Comparison of ENCODE assay signal across 9 mouse cellular contexts in the genomic region with DNA sequence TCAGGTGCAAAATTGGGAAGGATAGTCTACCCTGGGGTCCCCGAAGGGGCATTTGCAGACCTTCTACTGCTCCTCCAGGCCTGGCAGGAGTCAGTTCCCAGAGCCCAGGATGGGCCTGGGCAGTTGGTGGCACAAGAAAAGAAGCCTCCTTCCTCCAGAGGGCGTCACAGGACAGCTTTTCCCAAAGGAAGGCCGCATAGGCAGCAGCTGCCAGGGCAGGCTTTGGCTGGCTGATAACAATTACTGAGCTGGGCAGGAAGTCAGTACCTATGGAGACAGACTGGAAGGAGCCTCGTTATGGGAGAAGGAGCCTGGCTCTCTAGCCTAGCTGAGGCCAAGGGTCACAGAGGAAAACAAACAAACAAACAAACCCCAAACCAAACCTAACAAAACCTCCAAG. TPM values are rescaled to one million over a fixed set of nuclear protein-coding genes. Genes with fewer than 3 reads are reported as not detected.
DNase-seq lines count a peak whose midpoint lies in the region; ATAC-seq and TF ChIP-seq lines count a peak whose summit lies in the region.
"Had no signal": no experiment of that assay in that cellular context is flagged by ENCODE, and none has a peak within 500 bp of the region (broad histone marks: within the 10 kb centered on the region; RNA-seq: fewer than 3 reads in every experiment).

No protein-coding gene starts in this region.

- H3K27me3 ChIP-seq in liver, adult 2 months (ENCODE audit: control insufficient read depth, insufficient read depth, low read length) = no peaks in the 10 kb centered on the region
- no peaks in the 10 kb centered on the region for H3K27me3 ChIP-seq in liver, embryonic 11.5 days (replicated peaks; ENCODE audit: control insufficient read depth, insufficient read depth, low read length)
- H3K27me3 ChIP-seq in hindbrain, embryonic 14.5 days (ENCODE audit: control insufficient read depth, insufficient read depth, low read length) = no peaks in the 10 kb centered on the region
- no peaks in the 10 kb centered on the region for H3K27me3 ChIP-seq in liver, embryonic 14.5 days (ENCODE audit: control insufficient read depth, insufficient read depth, low read length)
- no peaks in the 10 kb centered on the region for H3K27me3 ChIP-seq in small intestine, adult 2 months (ENCODE audit: control insufficient read depth, insufficient read depth, low read length)
- H3K27me3 ChIP-seq: embryonic facial prominence, embryonic 15.5 days; liver, embryonic 13.5 days had no signal

- TF ChIP-seq POLR2A in liver, adult 2 months (IDR thresholded peaks at IDR 0.05; ENCODE audit: extremely low read depth, insufficient read depth, low read length) = no peak
- no peak for TF ChIP-seq POLR2A in small intestine, adult 2 months (IDR thresholded peaks at IDR 0.05; ENCODE audit: low read depth, low read length)

- H3K4me2 ChIP-seq in liver, embryonic 11.5 days = no peak overlapping the region
- no peak overlapping the region for H3K4me2 ChIP-seq in hindbrain, embryonic 14.5 days (replicated peaks)
- H3K4me2 ChIP-seq in liver, embryonic 14.5 days (ENCODE audit: low read depth) = no peak overlapping the region
- H3K4me2 ChIP-seq: embryonic facial prominence, embryonic 15.5 days; liver, embryonic 13.5 days had no signal

- no peaks in the 10 kb centered on the region for H3K9me3 ChIP-seq in liver, embryonic 11.5 days (ENCODE audit: control insufficient read depth, low read length)
- no peaks in the 10 kb centered on the region for H3K9me3 ChIP-seq in hindbrain, embryonic 14.5 days (ENCODE audit: control insufficient read depth, low read length)
- no peaks in the 10 kb centered on the region for H3K9me3 ChIP-seq in liver, embryonic 14.5 days (ENCODE audit: control insufficient read depth, low read length)
- H3K9me3 ChIP-seq: embryonic facial prominence, embryonic 15.5 days; liver, embryonic 13.5 days had no signal

- H3K79me2 ChIP-seq in liver, adult 2 months (ENCODE audit: control insufficient read depth, insufficient read depth, low read length) = no peaks in the 10 kb centered on the region

- 42% methylated on average over 4 of the region's 4 CpGs for WGBS in liver, adult 2 months
- 32% methylated on average over 4 of the region's 4 CpGs for WGBS in liver, embryonic 11.5 days
- WGBS in hindbrain, embryonic 14.5 days = 36% methylated on average over 4 of the region's 4 CpGs
- WGBS in liver, embryonic 14.5 days (ENCODE audit: insufficient replicate concordance) = 29% methylated on average over 4 of the region's 4 CpGs
- 33% methylated on average over 4 of the region's 4 CpGs for WGBS in small intestine, adult 2 months

- no peak overlapping the region for H3K27ac ChIP-seq in liver, adult 2 months (replicated peaks; ENCODE audit: insufficient read depth, low read depth, low read length)
- no peak overlapping the region for H3K27ac ChIP-seq in liver, embryonic 11.5 days (ENCODE audit: low read depth, low read length)
- H3K27ac ChIP-seq in hindbrain, embryonic 14.5 days = no peak overlapping the region
- H3K27ac ChIP-seq in liver, embryonic 14.5 days = no peak overlapping the region
- no peak overlapping the region for H3K27ac ChIP-seq in small intestine, adult 2 months (ENCODE audit: insufficient read depth, low read depth, low read length)
- H3K27ac ChIP-seq: embryonic facial prominence, embryonic 15.5 days; liver, embryonic 13.5 days had no signal

- 0 out of 2 replicates have a peak, but pooled peaks cover under 1% of the 10 kb centered on the region for H3K4me1 ChIP-seq in liver, adult 2 months (ENCODE audit: control insufficient read depth, insufficient read depth, low read length)
- peaks cover 3% of the 10 kb centered on the region; the same call in 1 of the 2 replicates for H3K4me1 ChIP-seq in liver, embryonic 11.5 days (replicated peaks; ENCODE audit: control insufficient read depth, insufficient read depth, low read length)
- H3K4me1 ChIP-seq in hindbrain, embryonic 14.5 days (replicated peaks; ENCODE audit: control insufficient read depth, insufficient read depth, low read length) = peaks cover 8% of the 10 kb centered on the region
- no peaks in the 10 kb centered on the region for H3K4me1 ChIP-seq in liver, embryonic 14.5 days (replicated peaks; ENCODE audit: control insufficient read depth in 2 of 2, insufficient read depth in 2 of 2, low read length in 1 of 2)
- H3K4me1 ChIP-seq in small intestine, adult 2 months (ENCODE audit: control insufficient read depth, insufficient read depth, insufficient read length, low read length) = peaks cover 4% of the 10 kb centered on the region

- peak; percentile 55 for TF ChIP-seq CTCF in liver, adult 2 months (IDR thresholded peaks at IDR 0.05; ENCODE audit: low read depth, low read length)
- peak; percentile 26; the same call in 1 of the 2 replicates for TF ChIP-seq CTCF in liver, embryonic 14.5 days (IDR thresholded peaks at IDR 0.05; ENCODE audit: low read depth)
- peak; percentile 57; the same call in 1 of the 2 replicates for TF ChIP-seq CTCF in small intestine, adult 2 months (IDR thresholded peaks at IDR 0.05; ENCODE audit: extremely low read depth, insufficient read length, insufficient replicate concordance, low read depth, low read length)

- no peak overlapping the region for H3K9ac ChIP-seq in liver, adult 2 months (ENCODE audit: low read depth, low read length)
- no peak overlapping the region for H3K9ac ChIP-seq in liver, embryonic 11.5 days (ENCODE audit: low read depth, low read length)
- H3K9ac ChIP-seq in hindbrain, embryonic 14.5 days = no peak overlapping the region
- no peak overlapping the region for H3K9ac ChIP-seq in liver, embryonic 14.5 days (replicated peaks)
- H3K9ac ChIP-seq: embryonic facial prominence, embryonic 15.5 days; liver, embryonic 13.5 days had no signal

- no peak for ATAC-seq in liver, embryonic 11.5 days (replicated peaks; ENCODE audit: low FRiP score)
- peak; percentile 24; the same call in 1 of the 2 replicates for ATAC-seq in hindbrain, embryonic 14.5 days (ENCODE audit: low FRiP score)
- no peak for ATAC-seq in liver, embryonic 14.5 days (ENCODE audit: insufficient read depth)

- no peaks in the 10 kb centered on the region for H3K36me3 ChIP-seq in liver, adult 2 months (ENCODE audit: control insufficient read depth, insufficient read depth, low read length)
- H3K36me3 ChIP-seq in liver, embryonic 11.5 days (ENCODE audit: control insufficient read depth, insufficient read depth, low read length) = no peaks in the 10 kb centered on the region
- H3K36me3 ChIP-seq in hindbrain, embryonic 14.5 days (replicated peaks; ENCODE audit: control insufficient read depth, insufficient read depth) = no peaks in the 10 kb centered on the region
- H3K36me3 ChIP-seq in liver, embryonic 14.5 days (replicated peaks; ENCODE audit: control insufficient read depth, insufficient read depth, low read depth) = no peaks in the 10 kb centered on the region
- H3K36me3 ChIP-seq in small intestine, adult 2 months (ENCODE audit: control insufficient read depth, insufficient read depth, low read length) = no peaks in the 10 kb centered on the region
- H3K36me3 ChIP-seq: embryonic facial prominence, embryonic 15.5 days; liver, embryonic 13.5 days had no signal

- no peak overlapping the region for H3K4me3 ChIP-seq in liver, adult 2 months (ENCODE audit: insufficient read depth, low read depth, low read length)
- no peak overlapping the region for H3K4me3 ChIP-seq in liver, embryonic 11.5 days (ENCODE audit: low read depth, low read length)
- no peak overlapping the region for H3K4me3 ChIP-seq in hindbrain, embryonic 14.5 days (replicated peaks; ENCODE audit: low read length)
- no peak overlapping the region for H3K4me3 ChIP-seq in liver, embryonic 14.5 days (ENCODE audit: insufficient read depth in 1 of 2, low read depth in 2 of 2, low read length in 2 of 2)
- no peak overlapping the region for H3K4me3 ChIP-seq in small intestine, adult 2 months (ENCODE audit: low read depth, low read length)
- H3K4me3 ChIP-seq: embryonic facial prominence, embryonic 15.5 days; liver, embryonic 13.5 days had no signal

- DNase-seq in liver, adult 2 months (ENCODE audit: extremely low read depth, low read depth, low spot score) = no peak
- no peak for DNase-seq in liver, embryonic 11.5 days (ENCODE audit: low spot score)
- peak; percentile 89 for DNase-seq in R1 (ENCODE audit: low read depth, low spot score)
- DNase-seq in cerebellum, postnatal 14 days = peak; percentile 63 to 76
- DNase-seq in hindbrain, embryonic 14.5 days (ENCODE audit: low spot score) = peak; percentile 50
- no peak for DNase-seq in liver, embryonic 14.5 days (ENCODE audit: low read depth in 3 of 3, low spot score in 3 of 3)
- DNase-seq: liver, embryonic 13.5 days had no signal

- no peak for TF ChIP-seq EP300 in liver, embryonic 14.5 days (IDR thresholded peaks at IDR 0.05; ENCODE audit: low read depth)

RNA-seq across cellular contexts. Expression of a gene that starts 54.3 kb away (rescaled TPM):
- total RNA-seq in liver, adult 2 months (2014; rRNA removed) = 0.46 and 0.74 TPM in 2 replicates
- 0.57 and 0.68 TPM in 2 replicates for polyA plus RNA-seq in liver, adult 2 months (2012; rRNA removed)
- 0.97 and 1.1 TPM in 2 replicates for polyA plus RNA-seq in liver, embryonic 11.5 days (2014; fragmentation: Nextera tagmentation; extraction: Ambion mirVana)
- 2.5 and 3.7 TPM in 2 replicates for polyA plus RNA-seq in hindbrain, embryonic 14.5 days (2014; fragmentation: Nextera tagmentation; extraction: Ambion mirVana)
- 0.53 and 0.96 TPM in 2 replicates for polyA plus RNA-seq in liver, embryonic 14.5 days (2012; rRNA removed)
- polyA plus RNA-seq in liver, embryonic 14.5 days (2014; fragmentation: Nextera tagmentation; extraction: Ambion mirVana) = 0.43 and 0.56 TPM in 2 replicates
- 178 and 590 TPM in 2 replicates for polyA plus RNA-seq in small intestine, adult 2 months (2012; rRNA removed)

Comparison
In these comparisons a context has a peak if more than half of its experiments do, and no peak if none do; other contexts are left out.
1. DNase-seq: peak in R1 (single experiment), cerebellum, postnatal 14 days (2 of 2) and hindbrain, embryonic 14.5 days (single experiment); none in liver, adult 2 months (single experiment), liver, embryonic 11.5 days (single experiment) and liver, embryonic 14.5 days (0 of 3).
2. RNA of a gene that starts 54.3 kb away (polyA plus RNA-seq): 178 to 590 TPM in small intestine, adult 2 months; 2.5 to 3.7 TPM in hindbrain, embryonic 14.5 days, 0.97 to 1.1 TPM in liver, embryonic 11.5 days, 0.43 to 0.96 TPM in liver, embryonic 14.5 days and 0.57 to 0.68 TPM in liver, adult 2 months; every median in the first group is over 10 times any median in the second.
3. Peak in every context shown above with its lines, with median percentiles within 50 percentile points of each other: CTCF ChIP-seq.